Mouse (Mus musculus) intestine, embryonic 16.5 days (tissue): Measurements from ENCODE around the gene Rc3h2. TPM values are rescaled to one million over a fixed set of nuclear protein-coding genes. Genes with fewer than 3 reads are reported as not detected.
A peak's percentile ranks its signal among the peaks of the same experiment; 100 is the strongest.

Experiments used
- ATAC-seq: fragments of 200-750 bp; cut with Nextera tagmentation; 2 replicates; pipeline ENCODE4 v1.8.0; 2017; ENCODE audit warnings: moderate TSS enrichment, moderate library complexity
- H3K27ac ChIP-seq: fragments of 300-500 bp; sonication (generic); 2 replicates; pipeline ENCODE4 v1.5.1; 2014; ENCODE audit warnings: mild to moderate bottlenecking, low read length
- H3K27me3 ChIP-seq: fragments of 300-500 bp; sonication (generic); replicated peaks from 2 replicates; pipeline ENCODE4 v1.6.1; 2014; ENCODE audit warnings: low read length, control low read depth, mixed read lengths; ENCODE audit not compliant: control insufficient read depth, insufficient read depth
- H3K36me3 ChIP-seq: fragments of 300-500 bp; sonication (generic); 2 replicates; pipeline ENCODE4 v1.6.1; 2014; ENCODE audit warnings: low read length, control low read depth; ENCODE audit not compliant: control insufficient read depth, insufficient read depth
- H3K4me1 ChIP-seq: fragments of 300-500 bp; sonication (generic); 2 replicates; pipeline ENCODE4 v1.6.1; 2014; ENCODE audit warnings: low read length, control low read depth, mixed read lengths; ENCODE audit not compliant: control insufficient read depth, insufficient read depth
- H3K4me2 ChIP-seq: fragments of 300-500 bp; sonication (generic); 2 replicates; pipeline ENCODE4 v1.6.1; 2014; ENCODE audit warnings: low read depth, low read length, control low read depth
- H3K4me3 ChIP-seq: fragments of 300-500 bp; sonication (generic); 2 replicates; pipeline ENCODE4 v1.5.1; 2014; ENCODE audit warnings: mild to moderate bottlenecking, low read length
- H3K9ac ChIP-seq: fragments of 300-500 bp; sonication (generic); 2 replicates; pipeline ENCODE4 v1.6.1; 2014; ENCODE audit warnings: low read depth, low read length
- H3K9me3 ChIP-seq: fragments of 300-500 bp; sonication (generic); 2 replicates; pipeline ENCODE4 v1.6.1; 2016; ENCODE audit warnings: low read length, control low read depth; ENCODE audit not compliant: control insufficient read depth
- WGBS: fragments of 180-500 bp; shearing (Covaris S2); extraction: QIAGEN DNeasy Blood & Tissue Kit; methylation state at CpG from one replicate; pipeline ENCODE4 v1.1.7; 2014; 5-methylcytosine and 5-hydroxymethylcytosine counted together
- polyA plus RNA-seq: library from polyadenylated mRNA; unstranded; fragments of >200 nt; fragmentation: Nextera tagmentation; extraction: Ambion mirVana; gene quantifications from 2 replicates; pipeline ENCODE4 v1.2.1, GENCODE M21; 2015

Gene Rc3h2
- 8.3 and 8.6 TPM in 2 replicates for polyA plus RNA-seq

DNA sequence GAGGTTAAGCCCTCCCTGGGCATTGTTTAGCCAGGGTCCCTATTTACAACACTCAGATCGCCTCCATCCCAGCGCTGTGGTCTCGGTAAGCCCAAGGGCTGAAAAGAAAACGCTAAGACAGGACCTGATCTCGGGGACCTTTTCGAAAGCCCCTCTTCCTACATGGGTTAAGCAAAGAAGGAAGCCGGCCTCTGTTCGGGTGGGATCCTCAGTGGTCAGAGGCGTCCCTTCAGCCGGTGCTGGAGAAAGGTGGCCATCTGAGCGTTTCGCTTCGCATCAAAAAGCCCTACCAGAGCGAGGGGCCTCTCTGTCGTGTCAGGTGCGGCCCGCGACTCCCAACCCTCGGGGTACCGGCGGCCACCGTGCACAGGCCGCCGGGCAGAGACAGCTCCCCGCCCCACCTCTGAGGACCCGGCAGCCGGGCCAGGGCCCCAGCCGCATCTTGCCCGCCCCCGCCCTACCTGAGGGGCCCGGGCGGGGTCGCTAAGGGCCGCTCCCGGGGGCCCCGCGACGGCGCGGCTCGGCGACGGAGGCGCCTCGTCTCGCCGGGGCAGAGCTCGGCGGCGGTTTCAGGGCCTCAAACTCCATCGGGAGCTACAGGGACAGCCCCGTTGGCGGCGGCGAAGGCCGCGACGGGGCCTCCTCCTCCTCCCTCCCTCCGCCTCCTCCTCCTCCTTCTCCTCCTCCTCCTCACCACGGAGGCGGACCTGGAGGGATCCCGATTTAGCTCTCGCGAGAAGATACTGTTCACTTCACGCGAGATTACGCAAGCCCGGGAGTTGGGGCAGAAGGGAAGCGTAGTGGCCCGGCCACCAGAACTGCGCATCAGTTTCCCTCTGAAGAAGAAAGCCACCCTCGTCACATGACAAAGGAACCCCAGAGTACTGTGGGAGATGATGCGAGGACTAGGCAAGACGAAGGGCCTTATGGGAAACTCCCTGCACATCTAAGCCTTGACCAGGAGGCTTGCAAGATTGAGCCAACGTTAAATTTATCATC is at the start of gene Rc3h2:
TSS of gene Rc3h2 (minus strand) at position 598 of the 999 bp plus-strand sequence.
- H3K27me3 ChIP-seq = no peaks in the 10 kb centered on the region
- WGBS = under 1% methylated on average over 72 of the region's 75 CpGs
- peak within 1 kb of the TSS; percentile 89 for H3K9ac ChIP-seq
- H3K9me3 ChIP-seq = no peaks in the 10 kb centered on the region
- H3K4me3 ChIP-seq = peak within 1 kb of the TSS; percentile 96
- H3K4me1 ChIP-seq = no peaks in the 10 kb centered on the region
- ATAC-seq = peak; percentile 98
- peak within 1 kb of the TSS; percentile 63 for H3K4me2 ChIP-seq
- H3K36me3 ChIP-seq = no peaks in the 10 kb centered on the region
- peak within 1 kb of the TSS; percentile 98 for H3K27ac ChIP-seq

- H3K27me3 ChIP-seq = no peaks in the 10 kb centered on the region
- H3K9me3 ChIP-seq = no peaks in the 10 kb centered on the region
- no peak overlapping the region for H3K27ac ChIP-seq
- no peak overlapping the region for H3K4me2 ChIP-seq
- no peak overlapping the region for H3K9ac ChIP-seq
- ATAC-seq = no peak
- H3K36me3 ChIP-seq = peaks cover 6% of the 10 kb centered on the region; the same call in 1 of the 2 replicates
- WGBS = 84% methylated on average over 4 of the region's 4 CpGs
- no peak overlapping the region for H3K4me3 ChIP-seq
- H3K4me1 ChIP-seq = no peaks in the 10 kb centered on the region
Measured at GRCm38 (mm10) chr2:37466266-37466665, 43.6 kb upstream of the Rc3h2 start.

- no peaks in the 10 kb centered on the region for H3K27me3 ChIP-seq
- 95% methylated on average over 4 of the region's 4 CpGs for whole genome bisulfite sequencing
Measured at GRCm38 (mm10) chr2:37460707-37461106, 38.0 kb upstream of the Rc3h2 start.

DNA sequence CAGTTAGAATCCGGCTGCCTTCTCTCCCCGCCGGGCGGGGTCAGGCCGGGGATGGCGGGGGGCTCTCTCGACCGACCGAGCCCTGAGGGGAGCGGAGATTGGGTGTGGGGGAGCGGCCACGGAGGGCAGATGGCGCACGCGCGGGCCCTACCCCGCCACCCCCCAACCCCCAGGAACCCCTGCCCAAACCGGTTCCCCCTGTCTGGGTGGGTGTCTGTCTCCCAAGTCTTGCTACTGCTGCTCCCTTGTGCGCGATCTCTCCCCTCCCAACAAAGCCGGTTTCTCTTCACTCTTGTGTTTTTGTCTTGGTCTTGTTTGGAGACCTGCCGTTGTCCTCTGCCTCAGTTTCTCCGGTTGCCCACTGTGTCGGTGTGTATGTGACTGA is 29.7 kb upstream of the Rc3h2 start:
- Histone ChIP-seq H3K4me1 (peaks cover 5% of the 10 kb centered on the region), H3K9me3 (no peaks in the 10 kb centered on the region), H3K27ac (peak overlapping the region; percentile 70), H3K9ac (peak overlapping the region; percentile 94), H3K4me2 (peak overlapping the region; percentile 81), H3K36me3 (no peaks in the 10 kb centered on the region), H3K27me3 (no peaks in the 10 kb centered on the region), H3K4me3 (peak overlapping the region; percentile 84)
- ATAC-seq = peak; percentile 83
- under 1% methylated on average over 24 of the region's 24 CpGs for WGBS

More at GRCm38 (mm10) chr2:37460707-37461106, 38.0 kb upstream of the Rc3h2 start:
- Histone ChIP-seq H3K27ac (no peak overlapping the region), H3K9ac (no peak overlapping the region), H3K36me3 (no peaks in the 10 kb centered on the region), H3K9me3 (no peaks in the 10 kb centered on the region), H3K4me3 (no peak overlapping the region), H3K4me1 (no peaks in the 10 kb centered on the region), H3K4me2 (no peak overlapping the region)
- no peak for ATAC-seq

DNA sequence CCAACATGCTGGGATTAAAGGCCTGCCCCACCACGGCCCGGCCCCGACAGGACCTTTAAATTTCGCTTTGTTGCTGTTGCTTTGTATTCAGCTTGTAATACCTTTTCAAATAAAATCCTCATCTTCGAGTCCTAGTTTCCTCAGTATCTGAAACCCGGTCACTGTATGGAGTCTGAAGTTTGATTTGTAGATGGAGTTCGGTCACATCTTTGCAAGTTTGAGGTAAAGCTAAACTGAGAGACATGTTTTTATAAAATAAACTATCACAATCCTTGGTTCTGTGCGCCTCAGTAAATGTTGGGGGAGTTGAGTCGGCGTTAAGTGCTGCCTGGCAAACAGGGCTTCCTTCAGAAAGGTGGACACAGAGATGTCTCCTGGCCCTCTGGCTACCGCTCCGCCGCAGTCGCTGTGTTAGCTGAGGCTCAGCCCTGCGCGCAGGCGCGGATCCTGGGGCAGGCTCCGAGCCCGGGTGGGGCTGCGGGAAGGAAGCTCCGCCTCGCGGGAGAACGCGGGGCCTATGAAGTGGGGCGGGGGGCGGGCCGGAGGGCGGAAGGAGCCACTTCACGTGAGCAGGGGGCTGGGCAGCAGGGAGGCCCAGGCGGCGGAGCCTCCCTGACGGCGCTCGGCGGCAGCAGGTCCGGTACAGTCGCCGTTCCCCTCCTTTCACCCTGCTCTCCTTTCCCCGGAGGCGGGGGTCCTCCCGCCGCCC is 29.1 kb upstream of the Rc3h2 start:
- peak overlapping the region; percentile 84 for H3K4me3 ChIP-seq
- H3K4me1 ChIP-seq = peaks cover 5% of the 10 kb centered on the region
- 7% methylated on average over 38 of the region's 44 CpGs for WGBS
- peak overlapping the region; percentile 81 for H3K4me2 ChIP-seq
- no peaks in the 10 kb centered on the region for H3K36me3 ChIP-seq
- peak; percentile 99 for ATAC-seq
- H3K9me3 ChIP-seq = no peaks in the 10 kb centered on the region
- H3K9ac ChIP-seq = peak overlapping the region; percentile 94
- H3K27ac ChIP-seq = peak overlapping the region; percentile 70
- H3K27me3 ChIP-seq = no peaks in the 10 kb centered on the region

DNA sequence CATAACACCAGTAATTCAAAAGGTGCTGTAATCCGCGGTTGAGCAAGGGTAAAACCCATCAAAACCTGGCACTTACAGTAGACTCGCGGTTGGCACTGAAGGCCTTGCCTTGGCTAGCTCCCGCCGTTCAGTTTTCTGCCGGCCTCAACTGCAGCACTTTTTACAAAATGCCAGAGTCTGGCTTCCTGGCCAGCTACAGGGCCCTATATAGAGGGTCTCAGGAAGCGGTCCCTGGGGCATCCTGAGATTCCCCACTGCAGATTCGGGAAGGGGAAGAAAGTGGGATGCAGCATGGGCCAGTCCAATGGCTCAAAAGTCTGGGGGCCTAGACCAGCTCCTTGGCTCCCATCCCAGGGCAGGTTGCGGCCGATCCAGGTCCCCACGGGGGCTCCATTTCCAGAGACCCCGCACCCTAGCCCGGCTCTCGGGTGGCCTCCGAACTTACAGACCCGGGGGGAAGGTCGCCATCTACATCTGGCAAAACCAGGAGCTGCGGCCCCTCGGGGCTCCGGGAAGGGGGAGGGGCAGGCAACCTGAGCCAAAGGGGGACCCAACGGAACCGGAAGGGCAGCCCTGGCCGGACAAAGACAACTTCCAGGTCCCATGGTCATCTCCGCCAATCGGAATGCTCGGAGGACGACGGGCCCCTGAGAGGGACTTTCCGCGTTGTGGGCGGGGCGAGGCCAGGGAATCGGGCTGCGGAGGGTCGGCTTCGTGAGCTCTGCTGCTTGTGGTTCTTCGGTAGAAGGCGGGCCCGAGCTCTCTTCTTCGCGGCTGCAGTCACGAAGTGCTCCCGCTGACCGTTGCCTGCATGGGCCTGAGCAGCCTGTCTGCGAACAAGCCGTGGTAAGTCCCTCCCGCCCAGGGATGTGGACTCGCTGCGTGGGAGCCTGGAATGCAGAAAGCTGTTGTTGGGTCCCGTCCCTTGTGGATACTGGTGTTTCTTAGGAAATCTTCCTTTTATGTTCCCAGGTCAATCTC is 20.2 kb upstream of the Rc3h2 start, which contains the start of the genes Zbtb26, Zbtb6 and Rabgap1:
TSS of gene Zbtb26 (minus strand) at position 525 of the 981 bp plus-strand sequence.
TSS of gene Zbtb6 (minus strand) at position 561 of the 981 bp plus-strand sequence.
TSS of gene Rabgap1 (plus strand) at position 669 of the 981 bp plus-strand sequence.
- H3K27ac ChIP-seq = peak within 1 kb of the TSS; percentile 92
- H3K36me3 ChIP-seq = no peaks in the 10 kb centered on the region
- H3K4me3 ChIP-seq = peak within 1 kb of the TSS; percentile 81
- H3K4me2 ChIP-seq = peak within 1 kb of the TSS; percentile 65
- ATAC-seq = peak; percentile 99
- WGBS = under 1% methylated on average over 51 of the region's 51 CpGs
- no peaks in the 10 kb centered on the region for H3K27me3 ChIP-seq
- H3K9ac ChIP-seq = peak within 1 kb of the TSS; percentile 91
- H3K4me1 ChIP-seq = peaks cover 2% of the 10 kb centered on the region; the same call in 1 of the 2 replicates
- H3K9me3 ChIP-seq = no peaks in the 10 kb centered on the region

DNA sequence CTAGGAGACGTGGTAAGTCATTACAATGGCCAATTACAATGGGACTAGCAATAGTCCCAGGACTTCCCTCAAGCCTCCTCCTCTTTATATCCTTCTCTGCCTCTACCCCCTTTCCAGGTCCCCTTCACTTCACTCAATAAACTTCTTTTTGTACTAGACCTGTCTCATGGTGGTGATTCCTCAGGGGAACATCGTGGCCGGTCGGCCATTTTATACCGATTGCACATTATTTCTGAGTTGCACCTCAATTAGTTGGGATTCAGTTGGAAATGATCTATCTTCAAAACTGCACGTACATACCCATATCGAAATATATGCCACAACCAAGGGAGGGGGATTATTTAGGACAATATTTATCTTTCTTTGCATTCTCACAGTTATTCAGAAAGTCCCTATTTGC is 8.9 kb upstream of the Rc3h2 start:
- WGBS = 24% methylated on average over 7 of the region's 7 CpGs
- ATAC-seq = peak; percentile 29
- peak overlapping the region; percentile 78 for H3K4me2 ChIP-seq
- no peaks in the 10 kb centered on the region for H3K27me3 ChIP-seq
- 0 out of 2 replicates have a peak, but pooled peaks cover 2% of the 10 kb centered on the region for H3K4me1 ChIP-seq
- peak overlapping the region; percentile 96 for H3K27ac ChIP-seq
- H3K4me3 ChIP-seq = peak overlapping the region; percentile 95
- H3K9me3 ChIP-seq = no peaks in the 10 kb centered on the region
- peak overlapping the region; percentile 94 for H3K9ac ChIP-seq
- 0 out of 2 replicates have a peak, but pooled peaks cover 3% of the 10 kb centered on the region for H3K36me3 ChIP-seq
